Mouse (Mus musculus): ENCODE data around the gene Osbpl9.

- TF ChIP-seq CTCF (IDR thresholded peaks at IDR 0.05; ENCODE audit: low read depth) (no peak), EP300 (IDR thresholded peaks at IDR 0.05; ENCODE audit: low read depth) (no peak)
Measured at GRCm38 (mm10) chr4:109193886-109194285, 8.2 kb downstream of the Osbpl9 start.
